Mouse (Mus musculus) c-Kit-positive CD71-positive TER-119-negative erythroid progenitor cells, embryonic 14.5 days (primary cell): ENCODE measurements around the gene Zbtb20.

Experiments
- DNase-seq: peaks from one replicate; pipeline ENCODE4 v3.0.0-alpha.2; 2013; ENCODE audit warnings: low read depth

The Zbtb20 gene

GRCm38 (mm10) chr16:43610375-43610774 is 734.7 kb downstream of the Zbtb20 start:
- DNase-seq: no peak

GRCm38 (mm10) chr16:43616348-43616747 is 740.7 kb downstream of the Zbtb20 start:
- DNase-seq: no peak

GRCm38 (mm10) chr16:43617346-43617745 is 741.7 kb downstream of the Zbtb20 start:
- DNase-seq: no peak

GRCm38 (mm10) chr16:43618286-43618685 is 742.6 kb downstream of the Zbtb20 start:
- no peak for DNase-seq

- no peak for DNase-seq
These were observed 743.6 kb downstream of the Zbtb20 start for GRCm38 (mm10) chr16:43619277-43619676.

GRCm38 (mm10) chr16:43620359-43620758 is 744.7 kb downstream of the Zbtb20 start:
- no peak for DNase-seq

- DNase-seq: no peak
These were observed 747.8 kb downstream of the Zbtb20 start for GRCm38 (mm10) chr16:43623315-43624000.

- DNase-seq: no peak
These were observed 749.2 kb downstream of the Zbtb20 start for GRCm38 (mm10) chr16:43624876-43625275.

- no peak for DNase-seq
These were observed 749.6 kb downstream of the Zbtb20 start for GRCm38 (mm10) chr16:43625289-43625688.

GRCm38 (mm10) chr16:43625956-43626355 is 750.3 kb downstream of the Zbtb20 start:
- no peak for DNase-seq

GRCm38 (mm10) chr16:43628662-43629061 is 753.0 kb downstream of the Zbtb20 start:
- no peak for DNase-seq

- DNase-seq: no peak
These were observed 756.1 kb downstream of the Zbtb20 start for GRCm38 (mm10) chr16:43631758-43632157.

- no peak for DNase-seq
These were observed 758.4 kb downstream of the Zbtb20 start for GRCm38 (mm10) chr16:43634037-43634436.

- DNase-seq: no peak
These were observed 761.6 kb downstream of the Zbtb20 start for GRCm38 (mm10) chr16:43637241-43637640.

GRCm38 (mm10) chr16:43638406-43639049 is 762.8 kb downstream of the Zbtb20 start:
- no peak for DNase-seq

- DNase-seq: no peak
These were observed 765.5 kb downstream of the Zbtb20 start for GRCm38 (mm10) chr16:43641230-43641629.

GRCm38 (mm10) chr16:43645879-43646278 is 770.2 kb downstream of the Zbtb20 start:
- no peak for DNase-seq

GRCm38 (mm10) chr16:43646943-43647342 is 771.3 kb downstream of the Zbtb20 start:
- DNase-seq: no peak

GRCm38 (mm10) chr16:43647641-43648040 is 772.0 kb downstream of the Zbtb20 start:
- DNase-seq: no peak

- DNase-seq: no peak
These were observed 774.8 kb downstream of the Zbtb20 start for GRCm38 (mm10) chr16:43650355-43651080.

- no peak for DNase-seq
These were observed 777.6 kb downstream of the Zbtb20 start for GRCm38 (mm10) chr16:43653288-43653687.

GRCm38 (mm10) chr16:43654269-43654668 is 778.6 kb downstream of the Zbtb20 start:
- DNase-seq: no peak

- DNase-seq: no peak
These were observed 779.6 kb downstream of the Zbtb20 start for GRCm38 (mm10) chr16:43655183-43655787.
